Mouse (Mus musculus) lung, embryonic 16.5 days (tissue): Measurements from ENCODE around the gene Ypel3. TPM values are rescaled to one million over a fixed set of nuclear protein-coding genes. Genes with fewer than 3 reads are reported as not detected.
A peak's percentile ranks its signal among the peaks of the same experiment; 100 is the strongest.

Experiments
- ATAC-seq: fragments of 200-750 bp; cut with Nextera tagmentation; 2 replicates; pipeline ENCODE4 v1.8.0; 2017; ENCODE audit warnings: low read depth, mild to moderate bottlenecking, moderate library complexity
- H3K27ac ChIP-seq: fragments of 300-500 bp; sonication (generic); 2 replicates; pipeline ENCODE4 v1.5.1; 2014; ENCODE audit warnings: mild to moderate bottlenecking, control low read depth, low read length
- H3K27me3 ChIP-seq: fragments of 300-500 bp; sonication (generic); 2 replicates; pipeline ENCODE4 v1.6.1; 2014; ENCODE audit warnings: low read depth, low read length, mixed read lengths; ENCODE audit not compliant: control insufficient read depth, insufficient read depth
- H3K36me3 ChIP-seq: fragments of 300-500 bp; sonication (generic); 2 replicates; pipeline ENCODE4 v1.6.1; 2014; ENCODE audit warnings: low read length; ENCODE audit not compliant: control insufficient read depth, insufficient read depth
- H3K4me1 ChIP-seq: fragments of 300-500 bp; sonication (generic); replicated peaks from 2 replicates; pipeline ENCODE4 v1.6.1; 2014; ENCODE audit warnings: low read length, mixed read lengths; ENCODE audit not compliant: control insufficient read depth, insufficient read depth
- H3K4me2 ChIP-seq: fragments of 300-500 bp; sonication (generic); 2 replicates; pipeline ENCODE4 v1.6.1; 2014; ENCODE audit warnings: low read depth, low read length, control low read depth
- H3K4me3 ChIP-seq: fragments of 300-500 bp; sonication (generic); 2 replicates; pipeline ENCODE4 v1.5.1; 2014; ENCODE audit warnings: mild to moderate bottlenecking, low read length, control low read depth
- H3K9ac ChIP-seq: fragments of 300-500 bp; sonication (generic); 2 replicates; pipeline ENCODE4 v1.6.1; 2014; ENCODE audit warnings: low read length, control low read depth
- H3K9me3 ChIP-seq: fragments of 300-500 bp; sonication (generic); 2 replicates; pipeline ENCODE4 v1.6.1; 2016; ENCODE audit warnings: low read length; ENCODE audit not compliant: control insufficient read depth
- WGBS: fragments of 180-500 bp; shearing (Covaris S2); extraction: QIAGEN DNeasy Blood & Tissue Kit; methylation state at CpG from one replicate; pipeline ENCODE4 v1.1.7; 2014; 5-methylcytosine and 5-hydroxymethylcytosine counted together
- polyA plus RNA-seq: library from polyadenylated mRNA; unstranded; fragments of >200 nt; fragmentation: Nextera tagmentation; extraction: Ambion mirVana; gene quantifications from 2 replicates; pipeline ENCODE4 v1.2.1, GENCODE M21; 2015

Ypel3 gene
- polyA plus RNA-seq, 1 experiment from 2014 or later, result 111 TPM

GRCm38 (mm10) chr7:126802134-126802889 lies 25.6 kb downstream of the Ypel3 start:
- ATAC-seq, result no peak
- Histone ChIP-seq H3K27ac (no peak overlapping the region), H3K9ac (no peak overlapping the region), H3K4me1 (peaks cover 28% of the 10 kb centered on the region), H3K4me3 (no peak overlapping the region), H3K36me3 (peaks cover 2% of the 10 kb centered on the region; the same call in 1 of the 2 replicates), H3K4me2 (no peak overlapping the region), H3K27me3 (no peaks in the 10 kb centered on the region), H3K9me3 (no peaks in the 10 kb centered on the region)
- 81% methylated on average over 11 of the region's 11 CpGs for WGBS

- Histone ChIP-seq H3K27ac (no peak overlapping the region), H3K9me3 (no peaks in the 10 kb centered on the region), H3K4me2 (no peak overlapping the region), H3K4me3 (no peak overlapping the region), H3K27me3 (no peaks in the 10 kb centered on the region), H3K4me1 (peaks cover 28% of the 10 kb centered on the region), H3K36me3 (peaks cover 2% of the 10 kb centered on the region; the same call in 1 of the 2 replicates), H3K9ac (no peak overlapping the region)
- ATAC-seq, result no peak
- WGBS, result 78% methylated on average over 6 of the region's 6 CpGs
These were observed 26.4 kb downstream of the Ypel3 start for GRCm38 (mm10) chr7:126803181-126803580.

GRCm38 (mm10) chr7:126803751-126804150 lies 27.0 kb downstream of the Ypel3 start:
- Histone ChIP-seq H3K4me3 (no peak overlapping the region), H3K36me3 (peaks cover 2% of the 10 kb centered on the region; the same call in 1 of the 2 replicates), H3K27ac (no peak overlapping the region), H3K27me3 (no peaks in the 10 kb centered on the region), H3K9ac (no peak overlapping the region), H3K4me2 (no peak overlapping the region), H3K9me3 (no peaks in the 10 kb centered on the region), H3K4me1 (peaks cover 32% of the 10 kb centered on the region)
- ATAC-seq, result no peak

- H3K27ac ChIP-seq, result peak overlapping the region; percentile 20; the same call in 1 of the 2 replicates
- peaks cover 2% of the 10 kb centered on the region; the same call in 1 of the 2 replicates for H3K36me3 ChIP-seq
- no peak overlapping the region; the same call in 1 of the 2 replicates for H3K9ac ChIP-seq
- WGBS, result 43% methylated on average over 6 of the region's 6 CpGs
- H3K4me3 ChIP-seq, result no peak overlapping the region
- H3K4me1 ChIP-seq, result peaks cover 21% of the 10 kb centered on the region
- H3K27me3 ChIP-seq, result no peaks in the 10 kb centered on the region
- no peaks in the 10 kb centered on the region for H3K9me3 ChIP-seq
- no peak overlapping the region; the same call in 1 of the 2 replicates for H3K4me2 ChIP-seq
- peak; percentile 43; the same call in 1 of the 2 replicates for ATAC-seq
These were observed 30.2 kb downstream of the Ypel3 start for GRCm38 (mm10) chr7:126806956-126807355.

GRCm38 (mm10) chr7:126807405-126807804 lies 30.6 kb downstream of the Ypel3 start:
- Histone ChIP-seq H3K27me3 (no peaks in the 10 kb centered on the region), H3K9ac (peak overlapping the region; percentile 3; the same call in 1 of the 2 replicates), H3K27ac (peak overlapping the region; percentile 20; the same call in 1 of the 2 replicates), H3K4me2 (peak overlapping the region; percentile 87), H3K4me3 (no peak overlapping the region; the same call in 1 of the 2 replicates), H3K4me1 (peaks cover 21% of the 10 kb centered on the region), H3K36me3 (peaks cover 2% of the 10 kb centered on the region; the same call in 1 of the 2 replicates), H3K9me3 (no peaks in the 10 kb centered on the region)
- no peak for ATAC-seq
- WGBS, result 59% methylated on average over 4 of the region's 4 CpGs

- peak overlapping the region; percentile 74 for H3K4me3 ChIP-seq
These were observed 32.1 kb downstream of the Ypel3 start for GRCm38 (mm10) chr7:126808703-126809455.

GRCm38 (mm10) chr7:126809723-126810369 lies 33.1 kb downstream of the Ypel3 start:
- H3K36me3 ChIP-seq, result peaks cover 2% of the 10 kb centered on the region; the same call in 1 of the 2 replicates
- no peak overlapping the region for H3K27ac ChIP-seq
- H3K9me3 ChIP-seq, result no peaks in the 10 kb centered on the region
- H3K4me3 ChIP-seq, result no peak overlapping the region; the same call in 1 of the 2 replicates
- H3K9ac ChIP-seq, result no peak overlapping the region; the same call in 1 of the 2 replicates
- ATAC-seq, result no peak
- H3K4me1 ChIP-seq, result peaks cover 23% of the 10 kb centered on the region
- no peaks in the 10 kb centered on the region for H3K27me3 ChIP-seq
- peak overlapping the region; percentile 87 for H3K4me2 ChIP-seq
- 45% methylated on average over 5 of the region's 5 CpGs for WGBS

More at GRCm38 (mm10) chr7:126808703-126809455, 32.1 kb downstream of the Ypel3 start:
- Histone ChIP-seq H3K4me2 (peak overlapping the region; percentile 87), H3K4me1 (peaks cover 22% of the 10 kb centered on the region), H3K9ac (peak overlapping the region; percentile 83), H3K9me3 (no peaks in the 10 kb centered on the region), H3K27me3 (no peaks in the 10 kb centered on the region), H3K36me3 (peaks cover 2% of the 10 kb centered on the region; the same call in 1 of the 2 replicates), H3K27ac (peak overlapping the region; percentile 74)
- ATAC-seq, result peak; percentile 95
- under 1% methylated on average over 43 of the region's 43 CpGs for WGBS

GRCm38 (mm10) chr7:126815726-126816222 lies 39.0 kb downstream of the Ypel3 start:
- Histone ChIP-seq H3K9ac (no peak overlapping the region), H3K36me3 (no peaks in the 10 kb centered on the region), H3K4me2 (no peak overlapping the region), H3K27me3 (no peaks in the 10 kb centered on the region), H3K4me1 (0 out of 2 replicates have a peak, but pooled peaks cover 2% of the 10 kb centered on the region), H3K27ac (no peak overlapping the region), H3K9me3 (no peaks in the 10 kb centered on the region), H3K4me3 (no peak overlapping the region)
- ATAC-seq, result no peak
- 50% methylated on average over 8 of the region's 8 CpGs for WGBS
